In genomic region chr8:119413605-119414004, GRCm38 (mm10) we compare ENCODE assay signal across 18 mouse cellular contexts. TPM values are rescaled to one million over a fixed set of nuclear protein-coding genes. Genes with fewer than 3 reads are reported as not detected.
"Had no signal": no experiment of that assay in that cellular context is flagged by ENCODE, and none has a peak within 500 bp of the region (broad histone marks: within the 10 kb centered on the region; RNA-seq: fewer than 3 reads in every experiment).

No protein-coding gene starts in this region.

- H3K27ac ChIP-seq: midbrain, embryonic 12.5 days; neural tube, embryonic 12.5 days; stomach, embryonic 15.5 days; stomach, postnatal 0 days had no signal

- H3K4me1 ChIP-seq: stomach, embryonic 15.5 days had no signal

- DNase-seq: lung, embryonic 14.5 days; lung, postnatal 10 days; lung, postnatal 4 days; midbrain, embryonic 14.5 days; right cerebral cortex, postnatal 14 days; thymus, adult 2 months; thymus, postnatal 25 days; thymus, postnatal 4 days had no signal

- H3K9ac ChIP-seq: stomach, embryonic 15.5 days had no signal

- H3K27me3 ChIP-seq: neural tube, embryonic 12.5 days; stomach, embryonic 15.5 days had no signal

- H3K9me3 ChIP-seq: midbrain, embryonic 10.5 days; midbrain, embryonic 12.5 days; neural tube, embryonic 12.5 days; stomach, embryonic 15.5 days had no signal

- H3K4me3 ChIP-seq: neural tube, embryonic 12.5 days had no signal

RNA-seq across cellular contexts. Expression of gene Osgin1, which starts 20.3 kb away (rescaled TPM):
- total RNA-seq: megakaryocyte-erythroid progenitor cell, adult 5-6 weeks; midbrain, postnatal 0 days had no signal
- polyA plus RNA-seq: midbrain, embryonic 14.5 days had no signal

RNA-seq across cellular contexts. Expression of gene Necab2, which starts 32.9 kb away (rescaled TPM):
- total RNA-seq: megakaryocyte, adult 5-6 weeks; megakaryocyte-erythroid progenitor cell, adult 5-6 weeks; monocyte, adult 5-6 weeks; neutrophil, adult 5-6 weeks had no signal
